Mouse (Mus musculus) thymus, adult 18-20 months (tissue): ENCODE measurements at regions not wholly inside any gene's neighbourhood (a gene's known extent, or its start where the extent isn't known, plus 50 kb on each side); places are given as distances from the start of the nearest gene placed in this dataset.

Source experiments
- DNase-seq, 2 experiments: peaks; one replicate each; pipeline ENCODE4 v3.0.0; 2022; ENCODE audit warnings: mixed read lengths in 2 of 2

DNA sequence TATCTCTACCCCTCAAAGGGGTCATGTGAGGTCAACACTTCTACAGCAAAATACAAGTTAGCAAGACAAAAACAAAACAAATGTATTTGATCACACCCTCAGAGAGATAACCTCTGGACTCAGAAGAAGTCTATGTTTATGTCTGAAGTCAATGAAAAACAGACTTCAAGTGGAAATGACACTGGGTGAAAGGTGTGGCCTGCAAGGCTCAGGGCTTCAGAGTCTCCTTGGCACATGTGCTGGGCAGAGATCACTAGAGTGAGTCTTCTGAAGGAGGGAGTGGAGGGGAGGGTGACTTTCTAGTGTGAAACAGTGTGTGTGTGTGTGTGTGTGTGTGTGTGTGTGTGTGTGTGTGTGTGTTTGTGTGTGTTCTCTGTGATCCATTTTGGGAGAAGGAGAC lies 68.2 kb downstream of the Il12a start:
- no peak for DNase-seq

DNA sequence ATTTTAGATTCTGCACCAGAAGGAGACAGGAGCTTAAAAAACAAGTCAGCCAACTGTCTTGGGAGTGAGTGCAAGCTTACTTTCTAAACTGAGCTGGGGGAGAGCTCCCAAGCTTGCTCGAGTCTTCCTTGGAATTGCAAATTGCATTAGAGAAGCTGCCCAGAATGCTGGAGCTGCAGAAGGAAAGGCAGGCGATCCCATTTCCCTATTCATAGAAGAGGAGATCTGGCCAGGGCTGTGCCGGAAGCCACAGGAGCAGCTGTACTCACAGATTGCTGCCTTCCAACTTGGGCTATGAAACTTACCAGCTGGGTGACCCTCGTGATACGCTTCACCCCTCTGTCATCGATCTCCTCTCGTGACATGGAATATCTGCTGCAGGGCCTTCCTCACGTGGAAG lies 68.9 kb downstream of the Il12a start:
- no peak for DNase-seq

DNA sequence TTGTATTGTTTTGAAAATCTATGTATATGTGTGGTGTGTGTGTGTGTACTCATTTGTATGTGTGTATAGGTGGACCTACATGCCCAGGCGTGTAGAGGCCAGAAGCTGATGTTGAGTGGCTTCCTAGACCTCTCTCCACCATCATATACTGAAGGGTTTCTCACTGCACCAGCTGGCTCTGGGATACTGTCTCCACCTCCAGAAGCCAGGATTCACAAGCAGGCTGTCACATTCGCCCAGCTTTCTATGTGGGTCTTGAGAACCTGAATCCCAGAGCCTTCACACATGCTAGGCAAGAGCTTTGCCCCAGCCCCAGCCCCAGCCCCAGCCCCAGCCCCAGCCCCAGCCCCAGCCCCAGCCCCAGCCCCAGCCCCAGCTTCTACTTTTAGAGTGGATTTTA lies 70.4 kb downstream of the Il12a start:
- no peak for DNase-seq

DNA sequence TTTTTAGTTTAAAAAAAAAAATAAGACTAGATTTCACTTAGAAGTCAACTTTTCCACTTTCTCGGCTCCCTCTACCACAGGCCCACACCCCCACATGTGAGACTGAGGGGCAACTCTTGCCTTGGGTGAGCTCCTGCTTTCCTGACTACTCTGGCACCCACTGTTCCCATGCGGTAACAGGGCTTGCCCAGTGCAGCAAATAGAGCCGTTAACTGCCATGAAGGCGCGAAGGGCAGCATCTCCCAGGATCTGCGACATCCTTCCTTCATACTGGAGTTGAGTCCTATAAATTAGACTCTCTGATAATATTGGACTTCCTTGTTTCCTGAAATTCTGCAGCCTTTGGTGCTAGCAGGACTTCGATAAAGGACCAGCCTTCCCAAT lies 70.8 kb downstream of the Il12a start:
- no peak for DNase-seq

DNA sequence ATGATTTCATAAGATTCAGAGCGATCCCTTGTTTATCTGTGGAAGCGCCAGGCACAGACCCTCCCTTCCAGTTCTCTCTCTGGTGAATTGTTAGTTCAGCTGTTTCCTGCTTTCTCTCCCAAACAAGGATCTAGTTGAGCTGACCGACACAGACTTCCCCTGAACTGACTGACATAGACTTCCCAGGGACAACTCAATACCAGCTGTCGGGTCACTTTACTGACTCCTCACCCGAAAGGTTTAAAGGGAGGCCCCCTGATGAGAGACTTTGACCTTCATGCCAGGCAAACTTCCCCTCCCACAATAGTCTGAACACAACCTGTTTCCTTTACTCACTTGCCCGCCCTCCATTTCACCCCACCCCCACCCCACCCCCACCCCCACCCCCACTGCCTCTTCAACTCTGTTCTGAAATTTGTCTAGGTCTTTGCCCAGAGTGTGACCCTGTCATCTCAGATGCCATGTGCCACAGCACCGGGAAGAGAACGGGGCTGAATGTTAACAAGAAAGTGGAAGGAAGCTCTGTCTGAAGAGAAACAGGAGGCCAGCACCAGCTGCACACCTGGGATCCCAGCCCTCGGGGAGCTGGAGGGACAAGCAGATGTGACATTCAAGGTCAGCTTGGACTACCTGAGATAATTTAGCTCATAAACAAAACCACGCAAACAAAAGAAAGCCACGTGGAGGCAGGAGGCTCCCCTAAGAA lies 71.3 kb downstream of the Il12a start:
- peak in 1 of 2 experiments; percentile 24 for DNase-seq

DNA sequence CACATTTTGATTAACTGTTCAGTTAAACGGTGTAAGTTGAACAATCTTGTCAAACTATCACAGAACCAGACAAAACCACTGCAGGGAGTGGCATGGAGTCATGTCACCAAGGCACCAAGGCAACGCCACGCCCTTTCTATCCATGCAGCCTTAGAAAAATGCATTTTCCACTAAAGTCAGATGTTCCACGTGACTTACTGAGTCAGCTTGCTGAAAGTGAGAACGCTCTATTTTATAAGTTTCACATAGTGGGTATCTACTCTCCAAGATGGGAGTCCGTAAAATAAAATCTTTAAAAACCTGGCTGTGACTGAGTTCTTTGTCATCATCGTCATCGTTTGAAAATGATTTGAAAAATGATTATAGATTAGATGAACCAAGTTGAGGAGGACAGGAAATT lies 72.5 kb downstream of the Il12a start:
- no peak for DNase-seq

DNA sequence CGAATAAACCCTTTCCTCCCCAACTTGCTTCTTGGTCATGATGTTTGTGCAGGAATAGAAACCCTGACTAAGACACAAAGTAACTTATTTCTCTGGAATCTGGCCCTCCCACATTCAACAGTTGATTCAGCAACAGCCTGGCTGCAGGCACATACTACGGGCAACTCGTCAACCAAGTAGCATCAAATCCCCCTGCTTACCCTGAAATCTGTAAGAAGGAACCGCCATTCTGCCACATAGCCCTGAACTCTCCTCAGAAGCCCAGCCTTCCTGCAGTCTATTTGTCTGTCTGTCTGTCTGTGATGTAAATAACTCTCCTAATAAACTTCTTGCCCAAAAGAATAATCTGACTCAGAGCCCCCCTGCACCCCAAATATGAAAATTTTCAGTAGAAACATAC lies 73.9 kb downstream of the Il12a start:
- no peak for DNase-seq

DNA sequence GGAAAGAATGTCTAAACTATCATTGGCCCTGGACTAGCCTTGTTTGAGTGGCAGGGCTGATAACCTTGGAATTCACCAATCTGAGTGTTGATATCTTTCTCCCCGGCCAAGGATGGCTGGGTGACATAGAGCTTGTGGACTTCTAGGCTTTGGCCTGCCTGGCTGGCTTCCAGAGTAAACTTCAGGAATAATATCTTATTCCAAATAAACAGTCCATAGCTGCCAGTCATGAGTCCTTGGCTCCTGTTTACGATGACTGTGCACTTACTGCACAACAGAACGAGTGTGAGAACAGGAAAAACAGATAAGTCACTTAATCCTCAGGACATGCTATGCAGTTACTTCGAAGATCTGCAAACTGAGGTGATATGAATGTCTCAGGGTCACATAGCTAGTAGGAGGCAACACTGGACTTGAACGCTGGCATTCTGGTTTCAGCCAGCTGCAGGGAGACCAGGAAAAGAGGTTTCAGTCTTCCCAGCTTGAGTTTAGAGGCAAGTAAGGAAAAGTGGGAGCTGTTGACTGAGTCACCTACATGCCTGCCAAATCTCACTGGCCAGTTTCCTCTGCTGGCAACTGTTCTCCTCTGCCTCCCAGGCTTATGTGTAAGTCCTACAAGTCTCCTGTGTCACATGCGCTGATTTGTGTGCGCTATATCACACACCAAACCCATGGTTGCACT lies 74.6 kb downstream of the Il12a start:
- DNase-seq = no peak

DNA sequence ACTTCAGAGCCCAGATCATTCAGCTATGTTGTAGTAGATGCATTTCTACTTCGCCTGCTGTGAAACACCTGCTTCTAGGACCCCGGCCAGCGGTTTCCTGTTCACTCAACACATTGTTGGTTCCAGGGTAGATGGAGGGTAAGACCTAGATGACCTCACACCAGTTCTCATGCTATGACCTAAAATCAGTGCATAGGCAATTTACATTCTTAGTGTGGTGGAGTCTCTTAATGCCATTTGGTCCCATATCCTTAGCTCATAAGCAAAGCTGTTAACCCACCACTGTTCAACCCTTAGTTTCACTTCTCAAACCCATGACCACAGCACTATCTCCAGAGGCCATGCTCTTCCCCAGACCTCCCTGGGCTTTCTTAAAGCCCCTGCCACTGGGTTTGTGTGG lies 81.1 kb downstream of the Il12a start:
- DNase-seq = no peak

DNA sequence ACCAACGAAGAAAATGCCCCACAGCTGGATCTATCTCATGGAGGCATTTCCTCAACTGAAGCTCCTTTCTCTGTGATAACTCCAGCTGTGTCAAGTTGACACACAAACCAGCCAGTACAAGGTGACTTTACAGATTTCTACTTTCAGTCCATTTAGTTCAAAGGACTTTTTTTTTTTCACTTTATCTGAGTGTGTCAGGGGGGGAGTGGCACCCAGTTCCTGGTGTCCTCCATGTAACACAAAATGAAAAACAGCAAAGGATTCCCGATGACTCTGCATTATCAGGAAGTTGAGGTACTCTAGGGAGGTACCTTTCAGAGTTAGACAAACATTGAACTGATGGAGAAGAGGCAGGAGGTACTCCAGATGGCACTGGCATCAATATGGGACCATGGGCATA lies 87.4 kb downstream of the Il12a start:
- no peak for DNase-seq

DNA sequence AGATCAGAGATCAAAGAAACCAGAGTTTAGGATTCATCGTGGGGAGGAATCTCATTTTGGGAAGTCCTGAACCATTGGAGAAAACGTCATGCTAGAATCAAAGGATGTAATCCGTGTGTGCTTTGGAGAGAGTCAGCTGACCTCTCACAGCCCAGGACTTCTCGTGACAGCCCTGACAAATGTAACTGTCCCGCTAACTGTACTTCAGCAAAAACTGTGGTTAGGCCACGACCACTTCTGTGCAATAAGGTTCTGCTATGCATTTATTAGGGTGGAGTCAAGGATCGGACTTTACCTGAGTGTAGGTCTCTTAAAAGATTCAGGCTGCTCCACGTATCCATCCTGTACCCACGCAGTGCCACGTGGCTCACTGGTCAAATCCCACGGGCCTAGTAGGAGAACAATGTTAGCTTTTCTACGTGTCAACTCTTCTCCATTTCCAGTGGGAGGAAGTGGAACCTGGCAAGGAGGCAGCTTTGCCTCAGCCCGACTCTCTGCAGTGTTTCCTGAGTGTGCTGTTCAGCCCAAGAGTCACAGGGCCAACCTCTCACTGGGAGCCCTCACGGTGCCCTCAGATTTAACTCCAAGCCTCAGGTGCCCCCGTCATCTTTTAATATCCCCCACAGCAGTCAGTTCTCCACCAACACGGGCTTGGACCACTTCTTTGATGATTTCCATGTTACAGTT lies 88.1 kb downstream of the Il12a start:
- DNase-seq = no peak

DNA sequence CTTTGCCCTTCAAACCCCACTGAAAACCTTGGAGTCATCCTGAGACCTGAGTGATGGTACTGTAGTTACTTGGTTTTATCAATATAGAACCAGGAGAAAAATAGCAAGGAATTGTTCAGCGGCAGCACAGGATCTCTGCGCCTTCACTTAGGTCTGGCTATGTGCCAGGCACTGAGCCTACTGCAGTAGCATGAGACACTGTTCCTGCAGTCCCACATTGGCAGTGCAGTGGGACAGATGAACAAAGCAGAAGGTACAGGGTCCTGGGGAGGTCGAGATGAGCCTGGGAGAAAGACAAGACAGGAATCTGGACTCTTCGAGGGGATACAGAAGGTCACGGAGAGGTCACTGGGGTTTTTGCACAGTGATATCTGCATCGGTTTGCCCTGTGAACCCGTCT lies 88.5 kb upstream of the 1110032F04Rik start:
- DNase-seq = no peak

DNA sequence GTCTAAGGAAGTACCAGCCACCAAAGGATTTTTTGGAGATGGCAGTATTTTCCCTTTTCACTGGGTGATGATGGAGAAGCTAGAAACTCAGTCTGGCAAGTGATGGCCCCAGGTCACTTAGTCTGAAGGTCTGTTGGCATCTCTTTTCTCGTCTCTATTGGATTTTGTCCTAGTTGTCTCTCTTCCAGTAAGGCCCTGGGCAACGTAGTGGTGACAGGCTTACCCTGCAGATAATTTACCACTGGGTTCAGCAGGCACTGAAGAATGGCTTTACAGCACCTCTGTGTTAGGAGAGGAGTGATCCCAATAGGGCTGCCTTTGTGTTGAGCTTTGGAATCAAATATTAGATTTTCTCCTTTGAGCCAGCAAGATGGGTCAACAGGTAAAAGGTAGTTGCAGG lies 87.9 kb upstream of the 1110032F04Rik start:
- no peak for DNase-seq

DNA sequence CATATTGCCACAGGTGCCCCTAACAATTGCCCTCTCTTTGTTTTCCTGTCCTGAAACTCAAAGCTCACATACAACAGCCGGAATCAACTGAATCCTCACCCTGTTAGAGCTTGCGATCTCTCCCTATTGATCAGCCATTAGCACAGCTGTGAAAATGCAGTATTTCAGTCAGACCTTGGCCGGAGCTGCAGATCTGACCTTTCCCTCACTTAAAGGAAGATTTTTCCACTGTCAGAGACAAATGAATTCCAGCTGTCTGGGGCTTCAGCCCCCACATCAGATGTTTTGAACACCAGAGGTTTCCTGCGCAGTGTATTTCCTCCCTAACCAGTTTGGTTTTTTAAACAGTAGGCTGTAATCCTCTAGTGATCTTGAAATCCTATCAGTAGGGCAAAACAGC lies 87.0 kb upstream of the 1110032F04Rik start:
- DNase-seq = no peak

DNA sequence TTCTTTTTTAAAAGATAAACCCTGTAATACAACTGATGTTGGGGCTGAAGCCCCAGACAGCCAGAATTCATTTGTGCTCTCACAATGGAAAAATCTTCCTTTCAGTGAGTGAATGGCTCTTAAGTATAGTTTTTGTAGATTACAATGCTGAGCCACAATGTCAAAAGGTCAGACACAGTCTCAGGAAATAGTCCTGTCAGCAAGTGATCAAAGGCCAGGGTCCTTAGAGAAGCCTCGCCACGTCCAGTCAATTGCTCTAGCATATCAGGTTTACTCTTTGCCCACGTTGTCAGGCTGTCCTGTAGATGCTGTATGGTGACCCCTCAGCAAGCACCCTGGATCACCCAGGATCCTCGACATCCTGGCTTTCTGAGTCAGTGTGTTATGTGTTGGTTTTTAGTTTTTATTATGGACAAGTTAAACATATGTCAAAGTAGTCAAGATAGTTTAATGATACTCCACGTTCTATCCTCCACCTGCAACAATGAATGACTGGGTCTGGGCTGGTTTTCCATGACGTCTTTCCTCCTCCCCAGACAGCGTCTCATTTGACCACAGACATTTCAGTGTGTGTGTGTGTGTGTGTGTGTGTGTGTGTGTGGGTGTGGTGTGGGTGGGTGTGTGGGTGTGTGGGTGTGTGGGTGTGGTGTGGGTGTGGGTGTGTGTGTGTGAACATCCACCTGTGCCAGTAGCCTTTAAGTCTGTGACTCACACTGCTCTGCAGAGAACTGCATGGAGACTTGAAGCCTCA lies 85.5 kb upstream of the 1110032F04Rik start:
- peak in 1 of 2 experiments; percentile 28 for DNase-seq

DNA sequence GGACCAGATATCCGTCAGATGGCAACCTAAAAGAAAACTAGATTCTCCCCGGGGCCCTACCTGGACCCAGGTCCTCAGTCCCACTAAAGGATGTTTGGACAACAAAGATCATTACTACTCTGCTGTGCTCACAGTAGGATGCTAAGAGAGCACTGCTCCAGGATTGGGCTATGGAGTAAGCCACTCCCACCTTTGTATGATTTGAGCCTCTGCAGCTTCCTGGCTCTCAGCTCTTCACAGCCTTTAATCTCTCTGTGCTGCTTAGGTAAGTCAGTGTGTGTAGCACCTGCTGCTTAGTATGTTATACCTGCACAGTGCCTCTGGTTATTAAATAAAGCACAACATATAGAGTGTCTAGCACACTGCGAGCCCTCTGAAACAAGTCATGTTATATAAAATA lies 82.6 kb upstream of the 1110032F04Rik start:
- no peak for DNase-seq

DNA sequence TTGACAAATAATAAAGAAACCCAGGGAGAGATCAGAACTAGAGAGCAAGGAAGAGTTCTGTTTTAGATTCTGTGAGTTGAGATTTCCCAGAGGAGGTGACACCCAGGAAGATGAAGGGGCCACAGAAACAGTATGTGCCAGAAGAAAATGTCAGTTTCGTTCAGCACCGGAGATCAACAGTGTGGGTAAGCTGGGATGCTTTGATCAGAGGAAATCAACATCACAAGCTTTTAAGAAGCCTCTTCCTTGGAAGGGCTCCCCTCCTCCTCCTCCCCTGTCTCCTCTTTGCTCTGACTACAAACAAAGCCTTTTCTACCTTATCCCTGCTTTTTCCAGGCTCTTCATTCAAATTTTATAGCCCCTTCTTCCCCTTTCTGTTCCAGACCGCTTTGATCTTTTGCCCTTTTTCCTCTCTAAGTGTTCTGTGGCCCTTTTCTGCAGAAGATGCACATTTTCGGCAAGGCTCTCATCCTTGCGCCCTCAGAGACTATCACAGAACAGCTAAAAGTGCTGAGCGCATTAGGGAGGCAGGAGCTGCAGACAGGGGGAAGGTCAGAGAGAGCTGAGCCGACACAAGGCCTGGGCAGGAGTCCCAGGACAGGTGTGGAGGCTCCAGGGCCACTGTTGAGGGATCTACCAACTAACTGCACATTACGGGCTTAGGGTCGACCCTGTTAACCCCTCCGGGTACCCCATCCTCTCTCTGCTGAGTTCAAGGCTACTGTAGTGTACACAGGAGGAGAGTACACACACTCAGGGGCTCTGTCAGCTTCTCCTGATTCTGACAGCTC lies 81.8 kb upstream of the 1110032F04Rik start:
- DNase-seq = peak in 1 of 2 experiments; percentile 57

DNA sequence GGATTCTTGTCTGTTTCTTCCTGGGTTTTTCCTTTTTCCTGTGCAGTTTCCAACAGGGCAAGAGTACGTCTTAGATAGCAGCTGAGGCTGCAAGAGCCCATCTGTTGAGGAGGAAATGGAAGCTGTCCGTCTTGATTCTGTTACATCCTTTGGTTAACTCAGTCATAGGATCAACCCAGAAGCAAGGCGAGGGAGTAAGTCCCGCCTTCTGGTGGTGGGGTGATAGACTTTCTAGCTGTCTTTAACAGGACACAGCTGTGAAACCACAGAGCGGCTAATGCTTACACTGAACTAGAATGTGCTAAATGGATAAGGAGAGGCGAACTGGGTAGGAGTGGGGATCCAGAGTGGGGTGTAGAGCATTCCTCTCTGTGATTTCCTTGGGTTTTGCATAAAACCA lies 79.9 kb upstream of the 1110032F04Rik start:
- DNase-seq = no peak

DNA sequence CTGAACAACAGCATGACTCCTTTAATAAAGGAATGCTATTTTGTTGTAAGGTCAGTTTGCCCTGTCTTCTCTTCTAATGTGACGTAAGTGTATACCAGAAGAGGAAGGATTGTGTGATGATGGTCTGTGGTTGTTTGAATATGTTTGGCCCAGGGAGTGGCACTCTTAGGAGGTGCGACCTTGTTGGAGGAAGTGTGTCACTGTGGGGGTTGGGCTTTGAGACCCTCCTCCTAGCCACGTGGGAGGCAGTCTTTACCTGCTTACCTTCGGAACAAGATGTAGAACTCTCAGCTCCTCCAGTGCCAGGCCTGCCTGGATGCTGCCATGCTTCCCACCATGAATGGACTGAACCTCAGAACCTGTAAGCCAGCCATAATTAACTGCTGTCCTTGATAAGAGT lies 78.9 kb upstream of the 1110032F04Rik start:
- no peak for DNase-seq

DNA sequence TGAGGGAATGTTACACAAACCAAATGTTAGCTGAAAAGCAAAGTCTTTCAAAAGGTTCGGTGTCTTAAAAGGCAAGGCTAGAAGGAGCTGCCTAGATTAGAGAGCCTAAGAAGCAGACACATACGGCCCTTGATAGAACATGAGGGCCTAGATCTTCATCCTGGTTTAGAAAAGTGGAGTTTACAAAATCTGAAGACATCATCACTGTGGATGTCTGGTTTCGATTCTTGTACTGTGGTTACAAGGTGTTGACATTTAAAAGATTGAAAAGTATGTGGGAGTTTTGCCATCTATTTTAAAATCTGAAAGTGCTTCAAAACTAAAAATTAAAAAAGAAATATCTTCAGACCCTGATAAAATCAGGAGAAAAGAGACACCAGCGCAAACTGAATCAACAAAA lies 76.5 kb upstream of the 1110032F04Rik start:
- no peak for DNase-seq

DNA sequence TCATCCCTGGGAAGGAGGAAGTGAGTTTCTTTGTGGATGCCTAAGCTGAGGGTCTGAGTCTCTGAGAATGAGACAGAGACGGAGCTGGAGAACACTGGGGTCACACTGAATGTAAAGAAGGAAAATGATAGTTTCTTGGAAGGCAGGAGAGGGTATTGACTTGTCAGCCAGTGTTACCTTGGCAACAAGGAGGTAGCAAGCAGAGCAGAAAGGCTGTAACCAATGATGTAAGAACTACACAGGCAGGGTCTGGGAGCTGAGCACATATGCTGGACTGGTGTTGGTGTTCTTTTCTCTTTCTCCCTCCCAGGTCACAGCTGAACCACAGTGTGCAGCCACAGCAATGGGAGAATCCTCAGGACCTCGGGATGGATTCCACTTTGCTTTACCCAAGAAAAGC lies 75.5 kb upstream of the 1110032F04Rik start:
- DNase-seq = no peak

DNA sequence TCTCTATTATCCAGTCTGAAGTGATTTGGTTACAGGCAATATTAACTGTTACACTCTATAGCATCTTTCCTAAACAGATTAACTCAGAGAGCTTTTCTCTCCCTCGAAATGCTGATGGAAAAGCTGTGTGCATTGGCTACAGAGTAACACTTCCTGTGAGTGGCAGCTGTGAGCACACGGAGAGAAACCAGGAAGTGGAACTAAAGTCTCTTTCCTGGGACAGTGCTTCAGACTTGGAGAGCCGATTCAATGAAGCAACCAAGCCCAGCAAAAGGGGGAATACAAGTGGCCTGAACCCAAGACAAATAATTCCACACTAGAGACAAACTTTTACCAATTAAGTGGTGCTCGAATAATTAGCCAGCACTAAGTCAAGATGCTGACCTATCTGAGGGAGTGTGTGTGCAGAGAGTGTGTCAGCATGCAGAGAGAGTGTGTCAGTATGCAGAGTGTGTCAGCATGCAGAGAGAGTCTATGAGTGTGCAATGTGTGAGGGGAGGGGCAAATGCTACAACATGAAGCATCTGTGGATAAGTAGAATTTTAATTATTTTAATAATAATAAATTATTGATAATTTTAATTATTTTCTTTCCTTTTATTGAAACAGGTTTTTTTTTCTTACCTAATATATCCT lies 74.9 kb upstream of the 1110032F04Rik start:
- no peak for DNase-seq
